Mouse (Mus musculus): Measurements from ENCODE around the gene Eva1a. TPM values are rescaled to one million over a fixed set of nuclear protein-coding genes. Genes with fewer than 3 reads are reported as not detected.

The Eva1a gene
- polyA plus RNA-seq, 1 experiment from 2014 or later: 2.7 TPM

- no peaks in the 10 kb centered on the region for H3K27me3 ChIP-seq (ENCODE audit: control insufficient read depth, insufficient read depth, low read length)
- ATAC-seq (replicated peaks; ENCODE audit: low FRiP score): no peak
- H3K9me3 ChIP-seq (ENCODE audit: control insufficient read depth, low read length): no peaks in the 10 kb centered on the region
- DNase-seq (ENCODE audit: low spot score): no peak
- H3K27ac ChIP-seq (ENCODE audit: low read depth, low read length): no peak overlapping the region
- H3K9ac ChIP-seq (ENCODE audit: low read length): no peak overlapping the region
- 85% methylated on average over 4 of the region's 4 CpGs for whole genome bisulfite sequencing
- no peak overlapping the region for H3K4me2 ChIP-seq (ENCODE audit: low read depth, low read length, severe bottlenecking)
- no peaks in the 10 kb centered on the region for H3K4me1 ChIP-seq (replicated peaks; ENCODE audit: control insufficient read depth, insufficient read depth, low read length)
- no peak overlapping the region for H3K4me3 ChIP-seq (ENCODE audit: low read depth, low read length)
- no peaks in the 10 kb centered on the region for H3K36me3 ChIP-seq (ENCODE audit: control insufficient read depth, insufficient read depth, low read length)
Observed at GRCm38 (mm10) chr6:82076364-82076763, 35.5 kb downstream of the Eva1a start.

- no peak overlapping the region for H3K4me2 ChIP-seq (ENCODE audit: low read depth, low read length, severe bottlenecking)
- no peak overlapping the region for H3K9ac ChIP-seq (ENCODE audit: low read length)
- no peak overlapping the region for H3K27ac ChIP-seq (ENCODE audit: low read depth, low read length)
- WGBS: 94% methylated on average over 4 of the region's 4 CpGs
- no peaks in the 10 kb centered on the region for H3K27me3 ChIP-seq (ENCODE audit: control insufficient read depth, insufficient read depth, low read length)
- DNase-seq (ENCODE audit: low spot score) (no peak), ATAC-seq (replicated peaks; ENCODE audit: low FRiP score) (no peak)
- no peak overlapping the region for H3K4me3 ChIP-seq (ENCODE audit: low read depth, low read length)
- H3K36me3 ChIP-seq (ENCODE audit: control insufficient read depth, insufficient read depth, low read length): no peaks in the 10 kb centered on the region
- H3K4me1 ChIP-seq (replicated peaks; ENCODE audit: control insufficient read depth, insufficient read depth, low read length): no peaks in the 10 kb centered on the region
- H3K9me3 ChIP-seq (ENCODE audit: control insufficient read depth, low read length): no peaks in the 10 kb centered on the region
Observed at GRCm38 (mm10) chr6:82078875-82079274, 38.0 kb downstream of the Eva1a start.

GRCm38 (mm10) chr6:82083655-82084054 is 42.8 kb downstream of the Eva1a start:
- DNase-seq (ENCODE audit: low spot score) (no peak), ATAC-seq (replicated peaks; ENCODE audit: low FRiP score) (no peak)
- Histone ChIP-seq H3K36me3 (ENCODE audit: control insufficient read depth, insufficient read depth, low read length) (no peaks in the 10 kb centered on the region), H3K9ac (ENCODE audit: low read length) (no peak overlapping the region), H3K4me1 (replicated peaks; ENCODE audit: control insufficient read depth, insufficient read depth, low read length) (no peaks in the 10 kb centered on the region), H3K27me3 (ENCODE audit: control insufficient read depth, insufficient read depth, low read length) (no peaks in the 10 kb centered on the region), H3K27ac (ENCODE audit: low read depth, low read length) (no peak overlapping the region), H3K4me3 (ENCODE audit: low read depth, low read length) (no peak overlapping the region), H3K9me3 (ENCODE audit: control insufficient read depth, low read length) (no peaks in the 10 kb centered on the region), H3K4me2 (ENCODE audit: low read depth, low read length, severe bottlenecking) (no peak overlapping the region)
- WGBS: 73% methylated on average over 6 of the region's 6 CpGs

- no peak overlapping the region for H3K9ac ChIP-seq (ENCODE audit: low read length)
- H3K4me2 ChIP-seq (ENCODE audit: low read depth, low read length, severe bottlenecking): no peak overlapping the region
- no peaks in the 10 kb centered on the region for H3K4me1 ChIP-seq (replicated peaks; ENCODE audit: control insufficient read depth, insufficient read depth, low read length)
- ATAC-seq (replicated peaks; ENCODE audit: low FRiP score) (no peak), DNase-seq (ENCODE audit: low spot score) (no peak)
- H3K27ac ChIP-seq (ENCODE audit: low read depth, low read length): no peak overlapping the region
- H3K27me3 ChIP-seq (ENCODE audit: control insufficient read depth, insufficient read depth, low read length): no peaks in the 10 kb centered on the region
- no peaks in the 10 kb centered on the region for H3K9me3 ChIP-seq (ENCODE audit: control insufficient read depth, low read length)
- no peak overlapping the region for H3K4me3 ChIP-seq (ENCODE audit: low read depth, low read length)
- WGBS: 78% methylated on average over 3 of the region's 3 CpGs
- H3K36me3 ChIP-seq (ENCODE audit: control insufficient read depth, insufficient read depth, low read length): no peaks in the 10 kb centered on the region
Observed at GRCm38 (mm10) chr6:82084235-82084634, 43.4 kb downstream of the Eva1a start.

- no peak for DNase-seq (ENCODE audit: low spot score)
- Histone ChIP-seq H3K4me3 (ENCODE audit: low read depth, low read length) (no peak overlapping the region), H3K4me2 (ENCODE audit: low read depth, low read length, severe bottlenecking) (no peak overlapping the region), H3K4me1 (replicated peaks; ENCODE audit: control insufficient read depth, insufficient read depth, low read length) (no peaks in the 10 kb centered on the region), H3K27me3 (ENCODE audit: control insufficient read depth, insufficient read depth, low read length) (no peaks in the 10 kb centered on the region), H3K36me3 (ENCODE audit: control insufficient read depth, insufficient read depth, low read length) (no peaks in the 10 kb centered on the region), H3K9ac (ENCODE audit: low read length) (no peak overlapping the region), H3K9me3 (ENCODE audit: control insufficient read depth, low read length) (no peaks in the 10 kb centered on the region), H3K27ac (ENCODE audit: low read depth, low read length) (no peak overlapping the region)
- no peak for ATAC-seq (replicated peaks; ENCODE audit: low FRiP score)
- WGBS: 87% methylated on average over 8 of the region's 8 CpGs
Observed at GRCm38 (mm10) chr6:82085313-82085908, 44.6 kb downstream of the Eva1a start.

- no peak overlapping the region for H3K4me3 ChIP-seq (ENCODE audit: low read depth, low read length)
- DNase-seq (ENCODE audit: low spot score) (no peak), ATAC-seq (replicated peaks; ENCODE audit: low FRiP score) (no peak)
- 84% methylated on average over 4 of the region's 4 CpGs for WGBS
- no peaks in the 10 kb centered on the region for H3K36me3 ChIP-seq (ENCODE audit: control insufficient read depth, insufficient read depth, low read length)
- no peak overlapping the region for H3K4me2 ChIP-seq (ENCODE audit: low read depth, low read length, severe bottlenecking)
- H3K9ac ChIP-seq (ENCODE audit: low read length): no peak overlapping the region
- no peaks in the 10 kb centered on the region; the same call in 1 of the 2 replicates for H3K4me1 ChIP-seq (replicated peaks; ENCODE audit: control insufficient read depth, insufficient read depth, low read length)
- no peak overlapping the region for H3K27ac ChIP-seq (ENCODE audit: low read depth, low read length)
- peaks cover 3% of the 10 kb centered on the region for H3K27me3 ChIP-seq (ENCODE audit: control insufficient read depth, insufficient read depth, low read length)
- no peaks in the 10 kb centered on the region for H3K9me3 ChIP-seq (ENCODE audit: control insufficient read depth, low read length)
Observed at GRCm38 (mm10) chr6:82088133-82088532, 47.3 kb downstream of the Eva1a start.

GRCm38 (mm10) chr6:82091773-82092172 is 50.9 kb downstream of the Eva1a start:
- Histone ChIP-seq H3K36me3 (ENCODE audit: control insufficient read depth, insufficient read depth, low read length) (no peaks in the 10 kb centered on the region), H3K4me1 (replicated peaks; ENCODE audit: control insufficient read depth, insufficient read depth, low read length) (no peaks in the 10 kb centered on the region; the same call in 1 of the 2 replicates), H3K9ac (ENCODE audit: low read length) (peak overlapping the region; percentile 27), H3K27me3 (ENCODE audit: control insufficient read depth, insufficient read depth, low read length) (peaks cover 3% of the 10 kb centered on the region), H3K9me3 (ENCODE audit: control insufficient read depth, low read length) (no peaks in the 10 kb centered on the region), H3K27ac (ENCODE audit: low read depth, low read length) (no peak overlapping the region), H3K4me2 (ENCODE audit: low read depth, low read length, severe bottlenecking) (peak overlapping the region; percentile 60), H3K4me3 (ENCODE audit: low read depth, low read length) (peak overlapping the region; percentile 30)
- WGBS: 2% methylated on average over 28 of the region's 28 CpGs
- ATAC-seq (replicated peaks; ENCODE audit: low FRiP score) (peak; percentile 67), DNase-seq (ENCODE audit: low spot score) (peak; percentile 65)

- H3K9me3 ChIP-seq (ENCODE audit: control insufficient read depth, low read length): no peaks in the 10 kb centered on the region
- no peaks in the 10 kb centered on the region; the same call in 1 of the 2 replicates for H3K4me1 ChIP-seq (replicated peaks; ENCODE audit: control insufficient read depth, insufficient read depth, low read length)
- ATAC-seq (replicated peaks; ENCODE audit: low FRiP score): no peak
- H3K27ac ChIP-seq (ENCODE audit: low read depth, low read length): no peak overlapping the region
- no peak for DNase-seq (ENCODE audit: low spot score)
- no peaks in the 10 kb centered on the region for H3K36me3 ChIP-seq (ENCODE audit: control insufficient read depth, insufficient read depth, low read length)
- no peak overlapping the region for H3K4me2 ChIP-seq (ENCODE audit: low read depth, low read length, severe bottlenecking)
- WGBS: 93% methylated on average over 1 of the region's 1 CpGs
- H3K9ac ChIP-seq (ENCODE audit: low read length): no peak overlapping the region
- H3K4me3 ChIP-seq (ENCODE audit: low read depth, low read length): no peak overlapping the region
- no peaks in the 10 kb centered on the region; the same call in 1 of the 2 replicates for H3K27me3 ChIP-seq (ENCODE audit: control insufficient read depth, insufficient read depth, low read length)
Observed at GRCm38 (mm10) chr6:82097705-82098104, 56.9 kb downstream of the Eva1a start.

GRCm38 (mm10) chr6:82098456-82098855 is 57.6 kb downstream of the Eva1a start:
- Histone ChIP-seq H3K9me3 (ENCODE audit: control insufficient read depth, low read length) (no peaks in the 10 kb centered on the region), H3K4me3 (ENCODE audit: low read depth, low read length) (no peak overlapping the region), H3K36me3 (ENCODE audit: control insufficient read depth, insufficient read depth, low read length) (no peaks in the 10 kb centered on the region), H3K9ac (ENCODE audit: low read length) (no peak overlapping the region), H3K27me3 (ENCODE audit: control insufficient read depth, insufficient read depth, low read length) (no peaks in the 10 kb centered on the region), H3K4me1 (replicated peaks; ENCODE audit: control insufficient read depth, insufficient read depth, low read length) (no peaks in the 10 kb centered on the region), H3K27ac (ENCODE audit: low read depth, low read length) (no peak overlapping the region), H3K4me2 (ENCODE audit: low read depth, low read length, severe bottlenecking) (no peak overlapping the region)
- ATAC-seq (replicated peaks; ENCODE audit: low FRiP score): no peak
- 92% methylated on average over 1 of the region's 1 CpGs for WGBS
- DNase-seq (ENCODE audit: low spot score): no peak
